Mouse (Mus musculus) stomach, postnatal 0 days (tissue): ENCODE data around the gene Mymx. TPM values are rescaled to one million over a fixed set of nuclear protein-coding genes. Genes with fewer than 3 reads are reported as not detected.
A peak's percentile ranks its signal among the peaks of the same experiment; 100 is the strongest.

Experiments
- ATAC-seq: fragments of 200-750 bp; cut with Nextera tagmentation; 2 replicates; pipeline ENCODE4 v1.8.0; 2017; ENCODE audit not compliant: low FRiP score, low TSS enrichment
- DNase-seq: peaks from one replicate; pipeline ENCODE4 v3.0.0-alpha.2; 2016; ENCODE audit warnings: low spot score
- H3K27ac ChIP-seq: fragments of 300-500 bp; sonication (generic); replicated peaks from 2 replicates; pipeline ENCODE4 v1.5.1; 2014; ENCODE audit warnings: mild to moderate bottlenecking, control low read depth
- H3K27me3 ChIP-seq: fragments of 300-500 bp; sonication (generic); 2 replicates; pipeline ENCODE4 v1.6.1; 2014; ENCODE audit warnings: low read length; ENCODE audit not compliant: control insufficient read depth, insufficient read depth
- H3K36me3 ChIP-seq: fragments of 300-500 bp; sonication (generic); 2 replicates; pipeline ENCODE4 v1.6.1; 2014; ENCODE audit warnings: low read length, mixed read lengths; ENCODE audit not compliant: control insufficient read depth, insufficient read depth
- H3K4me1 ChIP-seq: fragments of 300-500 bp; sonication (generic); replicated peaks from 2 replicates; pipeline ENCODE4 v1.6.1; 2014; ENCODE audit warnings: antibody characterized with exemption; ENCODE audit not compliant: control insufficient read depth, insufficient read depth
- H3K4me2 ChIP-seq: fragments of 300-500 bp; sonication (generic); replicated peaks from 2 replicates; pipeline ENCODE4 v1.6.1; 2014; ENCODE audit warnings: low read depth, mild to moderate bottlenecking, control low read depth, moderate library complexity
- H3K4me3 ChIP-seq: fragments of 300-500 bp; sonication (generic); 2 replicates; pipeline ENCODE4 v1.5.1; 2014; ENCODE audit warnings: low read depth, low read length, control low read depth
- H3K9ac ChIP-seq: fragments of 300-500 bp; sonication (generic); 2 replicates; pipeline ENCODE4 v1.6.1; 2014; ENCODE audit warnings: mild to moderate bottlenecking, low read length, control low read depth, mixed read lengths
- H3K9me3 ChIP-seq: fragments of 300-500 bp; sonication (generic); 2 replicates; pipeline ENCODE4 v1.6.1; 2016; ENCODE audit warnings: low read length; ENCODE audit not compliant: control insufficient read depth
- CTCF ChIP-seq: IDR thresholded peaks from 2 replicates; pipeline ENCODE4 v1.5.1; 2016; ENCODE audit warnings: antibody characterized with exemption, low read depth, mild to moderate bottlenecking, moderate library complexity
- EP300 ChIP-seq: optimal IDR thresholded peaks from 2 replicates; pipeline ENCODE3; 2016; ENCODE audit warnings: antibody characterized with exemption
- WGBS: fragments of 180-500 bp; shearing (Covaris S2); extraction: QIAGEN DNeasy Blood & Tissue Kit; methylation state at CpG from one replicate; pipeline ENCODE4 v1.1.7; 2014; 5-methylcytosine and 5-hydroxymethylcytosine counted together
- polyA plus RNA-seq: library from polyadenylated mRNA; unstranded; fragments of >200 nt; fragmentation: Nextera tagmentation; extraction: Ambion mirVana; gene quantifications from 2 replicates; pipeline ENCODE4 v1.2.1, GENCODE M21; 2015

Mymx gene
- polyA plus RNA-seq, 1 experiment from 2014 or later: 1.2 TPM

DNA sequence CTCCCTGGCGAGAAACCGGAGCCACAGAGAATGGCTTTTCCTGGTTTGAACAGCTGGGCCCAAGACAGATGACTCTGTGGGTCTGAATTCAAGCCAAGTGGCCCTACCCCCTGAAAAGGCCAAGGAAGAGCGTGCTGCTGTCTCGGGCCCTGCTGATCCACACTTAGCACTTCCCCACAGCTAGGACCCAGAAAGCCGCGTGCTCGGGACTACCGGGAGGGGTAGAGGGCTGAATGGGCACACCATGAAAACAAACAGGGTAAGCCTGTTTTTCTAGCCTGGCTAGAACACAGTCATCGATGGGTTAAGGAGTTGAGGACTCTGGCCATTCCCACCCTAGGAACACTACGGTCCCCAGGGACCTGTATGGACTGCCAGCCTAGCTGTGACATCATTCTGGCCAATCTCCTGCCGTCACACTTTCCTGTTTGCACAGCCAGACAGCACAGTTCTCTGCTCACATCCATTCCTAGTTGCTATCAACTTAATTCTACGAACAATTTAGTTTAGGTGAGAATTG is 20.9 kb downstream of the Mymx start:
- Histone ChIP-seq H3K27ac (peak overlapping the region; percentile 71), H3K9me3 (no peaks in the 10 kb centered on the region), H3K9ac (peak overlapping the region; percentile 31; the same call in 1 of the 2 replicates), H3K4me2 (peak overlapping the region; percentile 25; the same call in 1 of the 2 replicates), H3K27me3 (no peaks in the 10 kb centered on the region), H3K4me1 (0 out of 2 replicates have a peak, but pooled peaks cover 5% of the 10 kb centered on the region), H3K36me3 (no peaks in the 10 kb centered on the region), H3K4me3 (no peak overlapping the region)
- 16% methylated on average over 12 of the region's 12 CpGs for WGBS
- DNase-seq (peak; percentile 68), ATAC-seq (peak; percentile 72)
- TF ChIP-seq EP300 (peak; percentile 46), CTCF (no peak)

DNA sequence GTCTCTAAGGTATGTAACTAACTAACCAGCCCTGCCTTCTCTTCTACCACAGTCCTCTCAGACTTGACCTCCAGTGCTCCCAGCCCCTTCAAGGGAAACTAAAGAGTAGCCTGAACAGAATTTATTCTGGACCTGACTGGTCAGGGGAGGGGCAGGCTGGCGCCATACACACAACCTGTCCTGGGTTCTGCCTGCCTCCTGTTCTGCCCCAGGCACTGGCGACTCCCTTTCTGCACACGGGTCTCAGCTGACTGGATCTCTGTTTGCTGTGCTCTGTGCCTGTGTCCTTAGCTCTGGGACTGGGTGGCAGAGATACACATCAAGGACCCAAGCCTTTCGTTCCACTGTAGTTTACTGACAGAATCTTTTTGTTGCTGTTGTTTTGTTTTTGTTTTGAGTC is 22.3 kb downstream of the Mymx start:
- Histone ChIP-seq H3K4me1 (0 out of 2 replicates have a peak, but pooled peaks cover 3% of the 10 kb centered on the region), H3K9me3 (no peaks in the 10 kb centered on the region), H3K9ac (no peak overlapping the region), H3K36me3 (no peaks in the 10 kb centered on the region), H3K27me3 (no peaks in the 10 kb centered on the region), H3K4me2 (no peak overlapping the region), H3K27ac (peak overlapping the region; percentile 36; the same call in 1 of the 2 replicates), H3K4me3 (no peak overlapping the region)
- no peak for DNase-seq
- WGBS: 59% methylated on average over 4 of the region's 4 CpGs
- peak; percentile 31; the same call in 1 of the 2 replicates for ATAC-seq
- TF ChIP-seq CTCF (no peak), EP300 (no peak)

DNA sequence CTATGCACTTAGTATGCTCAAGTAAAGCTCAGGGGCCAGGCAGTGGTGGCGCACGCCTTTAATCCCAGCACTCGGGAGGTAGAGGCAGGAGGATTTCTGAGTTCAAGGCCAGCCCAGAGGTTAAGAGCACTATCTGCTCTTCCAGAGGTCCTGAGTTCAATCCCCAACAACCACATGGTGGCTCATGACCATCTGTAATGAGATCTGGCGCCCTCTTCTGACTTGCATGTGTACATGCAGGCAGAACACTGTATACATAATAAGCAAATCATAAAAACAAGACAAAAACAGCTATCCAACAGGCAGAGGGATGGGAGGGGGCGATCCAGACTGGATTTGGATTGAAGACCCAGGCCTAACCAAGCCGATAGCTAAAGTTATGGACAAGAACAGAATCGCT is 23.1 kb downstream of the Mymx start:
- Histone ChIP-seq H3K4me3 (no peak overlapping the region), H3K9me3 (no peaks in the 10 kb centered on the region), H3K9ac (no peak overlapping the region), H3K27ac (peak overlapping the region; percentile 80), H3K27me3 (no peaks in the 10 kb centered on the region), H3K4me1 (no peaks in the 10 kb centered on the region), H3K4me2 (no peak overlapping the region), H3K36me3 (no peaks in the 10 kb centered on the region)
- no peak for DNase-seq
- no peak for ATAC-seq
- TF ChIP-seq EP300: no peak
- peak; percentile 77 for TF ChIP-seq CTCF
- 66% methylated on average over 7 of the region's 7 CpGs for WGBS

DNA sequence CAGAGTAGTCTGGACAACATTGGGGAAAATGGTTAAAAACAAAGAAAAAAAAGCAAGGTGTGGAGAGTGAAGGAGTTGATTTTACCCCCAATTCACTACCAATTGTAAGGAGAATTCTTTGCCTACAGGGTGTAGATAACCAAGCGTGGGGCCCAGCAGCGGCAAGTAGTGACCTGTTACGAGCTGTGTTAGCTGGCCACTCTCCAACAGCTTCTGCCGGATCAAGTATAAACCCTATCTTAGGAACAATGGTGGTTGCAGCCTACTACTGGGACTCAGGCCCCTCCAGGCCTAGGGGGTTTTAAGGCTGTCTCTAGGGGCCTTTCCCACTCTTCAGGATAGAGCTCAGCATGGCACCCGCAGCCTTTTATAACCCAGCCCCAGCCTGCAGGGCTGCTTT is 23.7 kb downstream of the Mymx start:
- WGBS: 38% methylated on average over 5 of the region's 5 CpGs
- Histone ChIP-seq H3K4me3 (no peak overlapping the region), H3K27me3 (no peaks in the 10 kb centered on the region), H3K27ac (peak overlapping the region; percentile 80), H3K9ac (no peak overlapping the region), H3K4me2 (no peak overlapping the region), H3K4me1 (no peaks in the 10 kb centered on the region), H3K36me3 (no peaks in the 10 kb centered on the region), H3K9me3 (no peaks in the 10 kb centered on the region)
- DNase-seq (no peak), ATAC-seq (no peak)
- no peak for TF ChIP-seq EP300

DNA sequence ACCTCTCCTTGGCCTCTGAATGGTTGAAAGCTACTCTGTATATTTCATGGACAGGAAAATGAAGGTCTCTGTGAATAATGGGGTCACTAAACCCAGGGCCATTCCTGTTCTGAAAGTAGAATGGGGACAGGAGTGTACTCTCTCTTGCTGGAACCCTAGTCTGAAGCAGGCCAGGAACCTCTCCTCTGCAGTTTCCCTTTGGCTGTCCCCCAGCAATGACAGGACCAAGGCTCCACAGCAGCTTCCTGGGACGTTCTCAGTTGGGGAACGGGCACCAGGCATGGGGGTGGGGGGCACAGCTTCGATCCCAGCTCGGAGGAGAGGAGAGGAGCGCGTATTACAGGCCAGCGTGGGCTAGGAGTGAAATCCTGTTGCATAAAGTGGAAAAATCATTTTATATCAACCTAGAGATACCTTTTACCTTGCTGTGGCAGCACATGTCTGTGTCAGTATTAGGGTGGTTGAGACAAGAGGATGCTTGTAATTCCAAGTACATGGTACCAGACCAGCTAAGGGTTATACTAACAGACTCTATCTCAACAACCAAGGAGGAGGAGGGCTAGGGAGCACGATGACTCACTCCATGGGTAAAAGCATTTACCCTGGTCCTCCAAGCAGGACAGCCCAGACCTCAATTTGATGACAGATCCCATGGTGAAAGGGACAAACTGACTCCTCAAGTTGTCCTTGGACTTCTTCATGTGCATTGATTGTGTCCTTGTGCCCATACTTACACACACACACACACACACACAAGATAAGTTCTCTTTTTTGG is 26.6 kb downstream of the Mymx start:
- Histone ChIP-seq H3K27me3 (no peaks in the 10 kb centered on the region), H3K9ac (no peak overlapping the region)
- 87% methylated on average over 8 of the region's 8 CpGs for WGBS

More for the DNA sequence above, 26.6 kb downstream of the Mymx start:
- peaks cover 11% of the 10 kb centered on the region for H3K36me3 ChIP-seq
- no peak overlapping the region; the same call in 1 of the 2 replicates for H3K4me2 ChIP-seq
- no peaks in the 10 kb centered on the region for H3K9me3 ChIP-seq
- no peaks in the 10 kb centered on the region for H3K4me1 ChIP-seq
- TF ChIP-seq CTCF (no peak), EP300 (no peak)
- ATAC-seq (no peak), DNase-seq (no peak)
- H3K27ac ChIP-seq: peak overlapping the region; percentile 35; the same call in 1 of the 2 replicates
- no peak overlapping the region for H3K4me3 ChIP-seq
